Mouse (Mus musculus): ENCODE measurements around the gene Bean1. TPM values are rescaled to one million over a fixed set of nuclear protein-coding genes. Genes with fewer than 3 reads are reported as not detected.

Bean1 gene
- polyA plus RNA-seq, 1 experiment: 0.70 TPM

DNA sequence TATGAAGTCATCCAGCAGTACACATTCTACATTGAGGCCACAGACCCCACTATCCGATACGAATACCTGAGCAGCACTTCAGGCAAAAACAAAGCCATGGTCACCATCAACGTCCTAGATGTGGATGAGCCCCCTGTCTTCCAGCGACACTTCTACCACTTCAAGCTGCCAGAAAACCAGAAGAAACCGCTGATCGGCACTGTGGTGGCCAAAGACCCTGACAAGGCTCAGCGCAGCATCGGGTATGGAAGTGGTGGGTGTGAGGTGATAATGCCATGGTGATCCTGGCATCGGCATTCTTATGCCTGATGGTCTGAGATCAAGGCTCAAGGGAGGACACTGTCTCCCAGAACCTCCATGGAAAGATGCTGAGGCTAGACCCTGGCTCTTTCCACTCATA is 39.3 kb upstream of the Bean1 start:
- no peak for DNase-seq
- Histone ChIP-seq H3K36me3 (ENCODE audit: control insufficient read depth, insufficient read depth, low read length) (no peaks in the 10 kb centered on the region), H3K4me3 (ENCODE audit: control insufficient read depth, insufficient read depth, low read length) (no peak overlapping the region), H3K27ac (ENCODE audit: control insufficient read depth, insufficient read depth, low read length) (no peak overlapping the region), H3K4me1 (replicated peaks; ENCODE audit: control insufficient read depth, insufficient read depth, low read length) (no peaks in the 10 kb centered on the region), H3K27me3 (ENCODE audit: control insufficient read depth, insufficient read depth, low read length) (no peaks in the 10 kb centered on the region)
- WGBS: 97% methylated on average over 9 of the region's 9 CpGs
- TF ChIP-seq POLR2A (IDR thresholded peaks at IDR 0.05; ENCODE audit: control insufficient read depth, extremely low read depth, insufficient read depth, low read length, poor library complexity) (no peak), CTCF (IDR thresholded peaks at IDR 0.05; ENCODE audit: borderline replicate concordance, control insufficient read depth, extremely low read depth, insufficient read depth, low read length, poor library complexity) (no peak)

DNA sequence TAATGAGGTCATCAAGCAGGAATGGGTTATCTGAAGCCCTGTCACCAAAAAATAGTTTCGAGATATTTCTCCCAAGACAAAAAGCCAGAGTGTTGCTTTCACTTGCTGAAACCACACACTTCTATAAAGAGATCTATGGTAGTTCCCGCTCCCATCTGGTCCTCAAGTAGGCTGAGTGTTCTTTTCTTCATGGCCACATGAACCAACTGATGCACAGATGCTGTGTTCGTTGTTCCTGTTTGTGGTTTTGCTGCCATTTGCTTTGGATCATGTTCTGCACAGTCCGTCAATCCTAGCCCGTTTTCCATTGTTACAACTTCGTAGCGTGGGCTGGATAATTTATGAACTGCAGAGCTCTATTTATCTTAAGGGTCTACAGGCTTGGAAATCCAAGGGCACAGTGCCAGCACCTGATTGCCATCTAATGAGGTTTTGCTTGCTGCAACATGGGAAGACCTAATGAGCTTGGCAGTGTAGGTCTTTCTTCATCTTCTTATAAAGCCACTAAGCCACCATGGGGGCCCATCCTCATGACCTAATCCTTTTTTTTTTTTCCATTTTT is 38.7 kb upstream of the Bean1 start:
- no peak for DNase-seq
- no peaks in the 10 kb centered on the region for H3K27me3 ChIP-seq (ENCODE audit: control insufficient read depth, insufficient read depth, low read length)
- H3K36me3 ChIP-seq (ENCODE audit: control insufficient read depth, insufficient read depth, low read length): no peaks in the 10 kb centered on the region
- no peak overlapping the region for H3K4me3 ChIP-seq (ENCODE audit: control insufficient read depth, insufficient read depth, low read length)
- TF ChIP-seq CTCF (IDR thresholded peaks at IDR 0.05; ENCODE audit: borderline replicate concordance, control insufficient read depth, extremely low read depth, insufficient read depth, low read length, poor library complexity) (no peak), POLR2A (IDR thresholded peaks at IDR 0.05; ENCODE audit: control insufficient read depth, extremely low read depth, insufficient read depth, low read length, poor library complexity) (no peak)
- 17% methylated on average over 7 of the region's 7 CpGs for WGBS
- no peaks in the 10 kb centered on the region for H3K4me1 ChIP-seq (replicated peaks; ENCODE audit: control insufficient read depth, insufficient read depth, low read length)
- H3K27ac ChIP-seq (ENCODE audit: control insufficient read depth, insufficient read depth, low read length): no peak overlapping the region

DNA sequence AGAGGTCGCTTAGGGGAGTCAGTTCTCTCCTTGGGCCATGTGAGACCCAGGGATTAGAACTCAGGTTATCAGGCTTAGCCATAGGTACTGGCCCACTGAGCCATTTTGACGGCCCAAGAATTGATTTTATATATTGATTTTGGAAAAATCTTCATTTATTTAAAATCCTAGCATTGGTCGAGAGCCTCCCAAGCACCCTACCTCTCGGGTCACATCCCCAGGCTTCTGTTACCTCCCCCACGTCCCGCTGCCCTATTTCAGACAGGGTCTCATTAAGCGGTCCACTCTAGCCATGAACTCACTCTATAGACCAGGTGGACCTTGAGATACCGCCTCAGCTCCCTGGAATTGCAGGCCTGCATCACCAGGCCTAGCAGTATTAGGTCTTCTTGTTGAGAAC is 35.7 kb upstream of the Bean1 start:
- no peak for TF ChIP-seq CTCF (IDR thresholded peaks at IDR 0.05; ENCODE audit: borderline replicate concordance, control insufficient read depth, extremely low read depth, insufficient read depth, low read length, poor library complexity)
- TF ChIP-seq POLR2A (IDR thresholded peaks at IDR 0.05; ENCODE audit: control insufficient read depth, extremely low read depth, insufficient read depth, low read length, poor library complexity): no peak
- WGBS: 96% methylated on average over 8 of the region's 8 CpGs
- no peaks in the 10 kb centered on the region for H3K4me1 ChIP-seq (replicated peaks; ENCODE audit: control insufficient read depth, insufficient read depth, low read length)
- H3K27me3 ChIP-seq (ENCODE audit: control insufficient read depth, insufficient read depth, low read length): no peaks in the 10 kb centered on the region
- DNase-seq: no peak
- no peak overlapping the region for H3K27ac ChIP-seq (ENCODE audit: control insufficient read depth, insufficient read depth, low read length)
- no peaks in the 10 kb centered on the region for H3K36me3 ChIP-seq (ENCODE audit: control insufficient read depth, insufficient read depth, low read length)
- H3K4me3 ChIP-seq (ENCODE audit: control insufficient read depth, insufficient read depth, low read length): no peak overlapping the region

DNA sequence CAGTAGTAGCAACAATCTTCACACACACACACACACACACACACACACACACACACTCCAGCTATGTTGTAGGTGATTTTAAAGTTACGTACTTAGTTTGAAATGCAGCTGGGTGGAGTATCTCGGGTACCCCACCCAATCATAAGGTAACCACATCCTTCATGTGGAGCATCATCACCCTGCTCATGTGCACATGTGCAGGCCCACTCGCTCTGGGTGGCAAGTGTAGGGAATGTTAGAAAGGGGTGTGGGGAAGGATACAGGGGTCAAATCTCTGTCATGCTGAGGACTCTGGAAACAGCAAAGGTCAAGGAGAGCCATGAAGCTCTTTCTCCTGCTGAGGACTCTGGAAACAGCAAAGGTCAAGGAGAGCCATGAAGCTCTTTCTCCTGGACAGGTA is 34.0 kb upstream of the Bean1 start:
- no peak overlapping the region for H3K4me3 ChIP-seq (ENCODE audit: control insufficient read depth, insufficient read depth, low read length)
- H3K4me1 ChIP-seq (replicated peaks; ENCODE audit: control insufficient read depth, insufficient read depth, low read length): no peaks in the 10 kb centered on the region
- 29% methylated on average over 3 of the region's 3 CpGs for WGBS
- TF ChIP-seq POLR2A (IDR thresholded peaks at IDR 0.05; ENCODE audit: control insufficient read depth, extremely low read depth, insufficient read depth, low read length, poor library complexity) (no peak), CTCF (IDR thresholded peaks at IDR 0.05; ENCODE audit: borderline replicate concordance, control insufficient read depth, extremely low read depth, insufficient read depth, low read length, poor library complexity) (no peak)
- no peaks in the 10 kb centered on the region for H3K27me3 ChIP-seq (ENCODE audit: control insufficient read depth, insufficient read depth, low read length)
- H3K27ac ChIP-seq (ENCODE audit: control insufficient read depth, insufficient read depth, low read length): no peak overlapping the region
- H3K36me3 ChIP-seq (ENCODE audit: control insufficient read depth, insufficient read depth, low read length): no peaks in the 10 kb centered on the region
- no peak for DNase-seq

DNA sequence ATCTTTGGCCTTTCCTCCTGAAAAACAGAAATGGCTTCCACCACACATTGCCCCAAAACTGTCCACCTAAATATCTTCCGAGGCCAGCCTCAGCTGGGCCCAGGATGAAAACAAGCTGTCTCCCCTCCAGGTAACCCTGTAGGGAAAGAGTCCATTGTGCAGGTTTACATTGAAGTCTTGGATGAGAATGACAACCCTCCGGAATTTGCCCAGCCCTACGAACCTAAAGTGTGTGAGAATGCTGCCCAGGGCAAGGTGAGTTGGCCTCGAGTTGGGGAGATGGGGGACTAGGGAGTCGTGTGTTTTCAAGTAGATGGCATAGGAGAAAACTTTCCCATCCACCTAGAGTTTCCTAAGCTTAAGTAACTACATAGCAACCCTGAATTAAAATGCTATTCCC is 32.6 kb upstream of the Bean1 start:
- Histone ChIP-seq H3K27me3 (ENCODE audit: control insufficient read depth, insufficient read depth, low read length) (no peaks in the 10 kb centered on the region), H3K36me3 (ENCODE audit: control insufficient read depth, insufficient read depth, low read length) (no peaks in the 10 kb centered on the region), H3K4me3 (ENCODE audit: control insufficient read depth, insufficient read depth, low read length) (no peak overlapping the region), H3K4me1 (replicated peaks; ENCODE audit: control insufficient read depth, insufficient read depth, low read length) (no peaks in the 10 kb centered on the region), H3K27ac (ENCODE audit: control insufficient read depth, insufficient read depth, low read length) (no peak overlapping the region)
- DNase-seq: no peak
- 90% methylated on average over 5 of the region's 5 CpGs for WGBS
- TF ChIP-seq POLR2A (IDR thresholded peaks at IDR 0.05; ENCODE audit: control insufficient read depth, extremely low read depth, insufficient read depth, low read length, poor library complexity): no peak
- TF ChIP-seq CTCF (IDR thresholded peaks at IDR 0.05; ENCODE audit: borderline replicate concordance, control insufficient read depth, extremely low read depth, insufficient read depth, low read length, poor library complexity): no peak

DNA sequence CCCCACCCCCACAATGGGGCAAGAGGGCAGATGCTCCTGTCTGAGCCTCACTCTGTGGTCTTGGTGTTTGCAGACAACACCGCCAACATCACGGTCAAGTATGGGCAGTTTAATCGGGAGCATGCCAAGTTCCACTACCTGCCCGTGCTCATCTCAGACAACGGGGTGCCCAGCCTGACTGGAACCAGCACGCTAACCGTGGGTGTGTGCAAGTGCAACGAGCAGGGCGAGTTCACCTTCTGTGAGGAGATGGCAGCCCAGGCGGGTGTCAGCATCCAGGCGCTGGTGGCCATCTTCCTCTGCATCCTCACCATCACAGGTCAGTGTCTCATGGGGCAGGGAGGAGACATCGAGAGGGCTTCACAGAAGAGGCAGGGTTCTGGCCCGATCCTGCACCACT is 29.6 kb upstream of the Bean1 start:
- WGBS: 91% methylated on average over 13 of the region's 13 CpGs
- TF ChIP-seq POLR2A (IDR thresholded peaks at IDR 0.05; ENCODE audit: control insufficient read depth, extremely low read depth, insufficient read depth, low read length, poor library complexity) (no peak), CTCF (IDR thresholded peaks at IDR 0.05; ENCODE audit: borderline replicate concordance, control insufficient read depth, extremely low read depth, insufficient read depth, low read length, poor library complexity) (no peak)
- DNase-seq: no peak
- Histone ChIP-seq H3K4me3 (ENCODE audit: control insufficient read depth, insufficient read depth, low read length) (no peak overlapping the region), H3K36me3 (ENCODE audit: control insufficient read depth, insufficient read depth, low read length) (no peaks in the 10 kb centered on the region), H3K27me3 (ENCODE audit: control insufficient read depth, insufficient read depth, low read length) (no peaks in the 10 kb centered on the region), H3K4me1 (replicated peaks; ENCODE audit: control insufficient read depth, insufficient read depth, low read length) (no peaks in the 10 kb centered on the region), H3K27ac (ENCODE audit: control insufficient read depth, insufficient read depth, low read length) (no peak overlapping the region)

DNA sequence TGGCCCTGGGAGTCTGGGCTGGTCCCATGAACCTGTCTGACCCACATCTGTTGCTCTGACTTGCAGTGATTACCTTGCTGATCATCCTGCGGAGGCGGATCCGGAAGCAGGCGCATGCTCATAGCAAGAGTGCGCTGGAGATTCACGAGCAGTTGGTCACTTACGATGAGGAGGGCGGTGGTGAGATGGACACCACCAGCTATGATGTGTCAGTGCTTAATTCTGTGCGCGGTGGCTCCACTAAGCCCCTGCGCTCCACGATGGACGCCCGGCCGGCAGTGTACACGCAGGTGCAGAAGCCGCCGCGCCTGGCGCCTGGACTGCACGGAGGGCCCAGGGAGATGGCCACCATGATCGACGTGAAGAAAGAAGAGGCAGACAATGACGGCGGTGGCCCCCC is 27.8 kb upstream of the Bean1 start:
- TF ChIP-seq POLR2A (IDR thresholded peaks at IDR 0.05; ENCODE audit: control insufficient read depth, extremely low read depth, insufficient read depth, low read length, poor library complexity) (no peak), CTCF (IDR thresholded peaks at IDR 0.05; ENCODE audit: borderline replicate concordance, control insufficient read depth, extremely low read depth, insufficient read depth, low read length, poor library complexity) (no peak)
- Histone ChIP-seq H3K36me3 (ENCODE audit: control insufficient read depth, insufficient read depth, low read length) (no peaks in the 10 kb centered on the region), H3K27me3 (ENCODE audit: control insufficient read depth, insufficient read depth, low read length) (no peaks in the 10 kb centered on the region), H3K4me3 (ENCODE audit: control insufficient read depth, insufficient read depth, low read length) (no peak overlapping the region), H3K4me1 (replicated peaks; ENCODE audit: control insufficient read depth, insufficient read depth, low read length) (no peaks in the 10 kb centered on the region), H3K27ac (ENCODE audit: control insufficient read depth, insufficient read depth, low read length) (no peak overlapping the region)
- WGBS: 97% methylated on average over 25 of the region's 25 CpGs
- no peak for DNase-seq

Measured in thymus, adult 2 months (tissue).